Mouse (Mus musculus) lung, postnatal 25 days (tissue): ENCODE measurements around the gene Cep295nl.

Experiments used
- DNase-seq: peaks from one replicate; pipeline ENCODE4 v3.0.0; 2022; ENCODE audit warnings: low spot score

Gene Cep295nl

GRCm38 (mm10) chr11:118355205-118355604, 12.9 kb upstream of the Cep295nl start:
- DNase-seq: peak; percentile 91

- DNase-seq: no peak
Observed at GRCm38 (mm10) chr11:118354636-118355191, 12.4 kb upstream of the Cep295nl start.

DNA sequence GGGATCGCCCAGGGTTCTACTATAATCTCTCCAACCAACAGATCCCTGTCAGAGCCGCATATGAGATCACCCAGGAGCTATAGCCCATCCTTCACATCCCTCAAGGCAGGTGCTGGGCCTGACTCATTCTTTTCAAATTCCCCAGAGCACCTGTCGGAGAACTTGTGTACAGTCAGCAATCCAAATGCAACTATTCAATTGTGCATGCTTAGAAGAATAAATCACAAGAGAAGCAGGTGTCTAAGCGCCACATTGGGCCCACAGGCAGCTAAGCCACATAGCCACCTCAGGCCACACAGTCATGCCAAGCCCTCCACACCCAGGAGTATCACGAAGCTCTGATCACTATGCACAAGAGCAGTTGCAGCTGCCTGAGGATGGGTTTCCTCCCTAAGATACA, 7.2 kb upstream of the Cep295nl start:
- no peak for DNase-seq

- peak; percentile 77 for DNase-seq
Observed at GRCm38 (mm10) chr11:118348877-118349276, 6.6 kb upstream of the Cep295nl start.

GRCm38 (mm10) chr11:118348419-118348818, 6.1 kb upstream of the Cep295nl start:
- no peak for DNase-seq

DNA sequence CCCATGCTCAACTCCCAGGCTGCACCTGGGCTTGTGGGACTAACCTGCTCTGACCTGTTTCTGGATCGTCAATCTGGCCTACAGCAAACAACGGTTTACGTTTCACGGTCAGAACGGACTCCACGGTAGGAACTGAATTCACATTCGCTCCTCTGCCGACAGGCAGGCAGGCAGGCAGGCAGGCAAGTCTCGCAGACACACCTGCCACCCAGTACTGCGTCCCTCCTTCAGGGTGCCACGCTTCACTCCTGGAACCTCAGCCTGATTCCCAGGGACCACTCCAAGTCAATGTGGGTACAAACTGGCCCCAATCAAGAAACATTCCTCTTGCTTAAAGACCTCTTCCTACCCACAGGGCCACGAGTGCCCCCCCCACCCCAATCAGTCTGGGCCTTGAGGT, 5.6 kb upstream of the Cep295nl start:
- DNase-seq: no peak

- no peak for DNase-seq
Observed at GRCm38 (mm10) chr11:118347391-118347790, 5.1 kb upstream of the Cep295nl start.

GRCm38 (mm10) chr11:118346395-118347096, 4.2 kb upstream of the Cep295nl start:
- no peak for DNase-seq

GRCm38 (mm10) chr11:118345693-118346092, 3.4 kb upstream of the Cep295nl start:
- no peak for DNase-seq

- no peak for DNase-seq
Observed at GRCm38 (mm10) chr11:118343629-118344028, 1.3 kb upstream of the Cep295nl start.

GRCm38 (mm10) chr11:118337491-118338168, 4.7 kb downstream of the Cep295nl start:
- DNase-seq: no peak

DNA sequence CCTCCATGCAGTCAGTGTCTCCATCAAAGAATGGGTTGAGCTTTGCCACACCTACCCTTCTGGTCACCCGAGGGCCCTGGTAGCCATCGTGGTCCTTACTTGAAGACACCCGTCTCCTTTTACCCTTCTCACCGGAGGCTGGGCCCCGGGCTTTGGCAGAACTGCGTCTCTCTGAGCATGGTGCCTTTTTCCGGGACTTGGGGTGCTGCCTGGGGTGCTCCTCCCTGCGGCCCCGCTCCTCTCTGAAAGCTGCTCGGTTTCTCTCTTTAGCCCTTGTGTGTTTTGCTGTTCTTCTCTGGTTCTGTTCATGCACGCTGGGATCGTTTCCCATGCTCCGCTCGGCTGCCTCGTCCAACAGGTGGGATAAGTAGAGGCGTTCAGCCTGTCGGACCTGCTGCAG, 8.9 kb downstream of the Cep295nl start:
- no peak for DNase-seq

GRCm38 (mm10) chr11:118332376-118332775, 9.9 kb downstream of the Cep295nl start:
- no peak for DNase-seq

DNA sequence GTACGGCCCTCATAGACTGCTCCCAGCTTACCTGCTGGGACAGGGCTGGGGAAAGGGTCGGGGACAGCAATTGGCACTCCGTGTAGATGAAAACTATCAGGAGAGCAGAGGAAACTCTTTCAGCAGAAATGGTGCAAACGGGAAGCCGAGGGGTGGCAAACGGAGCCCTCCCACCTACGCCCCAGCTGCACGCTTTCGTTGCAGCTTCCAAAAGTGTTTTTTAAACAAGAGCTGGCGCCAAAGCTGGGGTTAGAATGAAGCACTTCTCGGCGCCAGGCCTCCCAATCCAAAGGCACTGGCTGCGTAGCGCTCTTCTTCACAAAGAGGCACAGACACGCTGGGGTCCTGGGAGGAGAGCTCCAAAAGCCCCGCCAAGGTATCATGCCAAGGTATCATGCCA, 11.5 kb downstream of the Cep295nl start:
- no peak for DNase-seq

- DNase-seq: no peak
Observed at GRCm38 (mm10) chr11:118330361-118330760, 11.9 kb downstream of the Cep295nl start.

GRCm38 (mm10) chr11:118328947-118329346, 13.4 kb downstream of the Cep295nl start:
- DNase-seq: no peak

DNA sequence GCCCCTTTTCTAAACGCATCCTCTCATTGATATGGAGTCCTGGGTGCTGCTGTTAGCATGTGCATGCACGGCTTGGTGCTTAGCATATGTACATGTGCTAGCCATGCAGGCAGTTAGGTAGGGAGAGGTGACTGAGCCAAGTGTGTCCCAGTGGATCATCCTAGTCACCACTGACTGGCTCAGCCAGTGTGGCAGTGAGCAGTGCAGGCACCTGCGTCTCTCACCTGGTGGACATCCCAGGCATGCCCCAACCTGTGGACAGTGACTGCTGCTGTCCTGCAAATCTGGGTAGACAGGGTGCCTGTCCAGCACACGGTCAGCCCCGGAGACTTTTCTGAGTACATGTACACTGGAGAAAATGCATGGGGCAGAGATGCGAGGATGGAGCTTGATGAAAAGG, 13.8 kb downstream of the Cep295nl start:
- no peak for DNase-seq

GRCm38 (mm10) chr11:118326991-118327971, 15.0 kb downstream of the Cep295nl start:
- DNase-seq: peak; percentile 82

GRCm38 (mm10) chr11:118326491-118326890, 15.8 kb downstream of the Cep295nl start:
- no peak for DNase-seq

- no peak for DNase-seq
Observed at GRCm38 (mm10) chr11:118324541-118324940, 17.8 kb downstream of the Cep295nl start.

DNA sequence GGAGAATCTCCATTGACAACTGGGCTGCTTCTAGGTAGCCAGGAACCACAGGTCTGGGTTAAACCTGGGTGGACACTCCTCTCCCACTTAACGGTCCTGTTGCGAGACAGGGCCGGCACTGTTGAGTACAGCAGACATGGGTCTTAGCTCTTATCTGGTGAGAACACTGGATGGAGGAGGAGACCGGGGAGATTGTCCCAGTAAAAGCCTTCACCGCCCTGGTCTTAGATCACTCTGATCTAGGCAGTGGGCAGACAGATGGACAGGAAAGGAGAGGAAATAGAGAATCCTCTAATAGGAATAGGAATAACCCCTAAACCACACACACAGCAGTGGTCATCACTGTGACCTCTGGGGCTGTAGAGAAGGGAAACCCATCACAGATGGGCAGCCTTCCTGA, 18.3 kb downstream of the Cep295nl start:
- no peak for DNase-seq

- no peak for DNase-seq
Observed at GRCm38 (mm10) chr11:118322647-118323046, 19.7 kb downstream of the Cep295nl start.
